Mouse (Mus musculus) kidney, embryonic 16.5 days (tissue): ENCODE measurements around the gene S100a10. TPM values are rescaled to one million over a fixed set of nuclear protein-coding genes. Genes with fewer than 3 reads are reported as not detected.

Source experiments
- ATAC-seq: fragments of 200-750 bp; cut with Nextera tagmentation; 2 replicates; pipeline ENCODE4 v1.8.0; 2017; ENCODE audit warnings: moderate TSS enrichment; ENCODE audit not compliant: low FRiP score, low TSS enrichment
- H3K27ac ChIP-seq: fragments of 300-500 bp; sonication (generic); 2 replicates; pipeline ENCODE4 v1.5.1; 2014; ENCODE audit warnings: low read length
- H3K27me3 ChIP-seq: fragments of 300-500 bp; sonication (generic); 2 replicates; pipeline ENCODE4 v1.6.1; 2014; ENCODE audit warnings: low read length, control low read depth, mixed read lengths; ENCODE audit not compliant: insufficient read depth
- H3K36me3 ChIP-seq: fragments of 300-500 bp; sonication (generic); 2 replicates; pipeline ENCODE4 v1.6.1; 2014; ENCODE audit warnings: low read length, control low read depth, mixed read lengths; ENCODE audit not compliant: insufficient read depth
- H3K4me1 ChIP-seq: fragments of 300-500 bp; sonication (generic); 2 replicates; pipeline ENCODE4 v1.6.1; 2014; ENCODE audit warnings: low read length, control low read depth, mixed read lengths; ENCODE audit not compliant: insufficient read depth
- H3K4me2 ChIP-seq: fragments of 300-500 bp; sonication (generic); replicated peaks from 2 replicates; pipeline ENCODE4 v1.6.1; 2014; ENCODE audit warnings: low read depth, low read length
- H3K4me3 ChIP-seq: fragments of 300-500 bp; sonication (generic); 2 replicates; pipeline ENCODE4 v1.5.1; 2014; ENCODE audit warnings: mild to moderate bottlenecking, low read length
- H3K9ac ChIP-seq: fragments of 300-500 bp; sonication (generic); replicated peaks from 2 replicates; pipeline ENCODE4 v1.6.1; 2014; ENCODE audit warnings: low read length
- H3K9me3 ChIP-seq: fragments of 300-500 bp; sonication (generic); 2 replicates; pipeline ENCODE4 v1.6.1; 2016; ENCODE audit warnings: low read length, control low read depth
- WGBS: fragments of 180-500 bp; shearing (Covaris S2); extraction: QIAGEN DNeasy Blood & Tissue Kit; methylation state at CpG from one replicate; pipeline ENCODE4 v1.1.7; 2014; 5-methylcytosine and 5-hydroxymethylcytosine counted together
- polyA plus RNA-seq: library from polyadenylated mRNA; unstranded; fragments of >200 nt; fragmentation: Nextera tagmentation; extraction: Ambion mirVana; gene quantifications from 2 replicates; pipeline ENCODE4 v1.2.1, GENCODE M21; 2015

S100a10 gene
- polyA plus RNA-seq, 1 experiment from 2014 or later = 487 TPM

GRCm38 (mm10) chr3:93555878-93556254 is 986 bp downstream of the S100a10 start:
- H3K9me3 ChIP-seq = no peaks in the 10 kb centered on the region
- H3K9ac ChIP-seq = peak overlapping the region; percentile 90
- ATAC-seq = peak; percentile 55; the same call in 1 of the 2 replicates
- H3K4me3 ChIP-seq = peak overlapping the region; percentile 67
- WGBS = 7% methylated on average over 2 of the region's 2 CpGs
- peak overlapping the region; percentile 95 for H3K27ac ChIP-seq
- no peaks in the 10 kb centered on the region for H3K27me3 ChIP-seq
- peaks cover 29% of the 10 kb centered on the region for H3K4me1 ChIP-seq
- H3K36me3 ChIP-seq = peaks cover 1% of the 10 kb centered on the region; the same call in 1 of the 2 replicates
- peak overlapping the region; percentile 82 for H3K4me2 ChIP-seq

GRCm38 (mm10) chr3:93556599-93556998 is 1.7 kb downstream of the S100a10 start:
- 48% methylated on average over 1 of the region's 1 CpGs for WGBS
- H3K9me3 ChIP-seq = no peaks in the 10 kb centered on the region
- H3K4me3 ChIP-seq = peak overlapping the region; percentile 67
- no peak for ATAC-seq
- H3K27me3 ChIP-seq = no peaks in the 10 kb centered on the region
- H3K4me2 ChIP-seq = peak overlapping the region; percentile 82
- H3K4me1 ChIP-seq = peaks cover 29% of the 10 kb centered on the region
- peak overlapping the region; percentile 95 for H3K27ac ChIP-seq
- peaks cover 6% of the 10 kb centered on the region; the same call in 1 of the 2 replicates for H3K36me3 ChIP-seq
- H3K9ac ChIP-seq = peak overlapping the region; percentile 90

GRCm38 (mm10) chr3:93557471-93557870 is 2.6 kb downstream of the S100a10 start:
- no peaks in the 10 kb centered on the region for H3K27me3 ChIP-seq
- no peak for ATAC-seq

DNA sequence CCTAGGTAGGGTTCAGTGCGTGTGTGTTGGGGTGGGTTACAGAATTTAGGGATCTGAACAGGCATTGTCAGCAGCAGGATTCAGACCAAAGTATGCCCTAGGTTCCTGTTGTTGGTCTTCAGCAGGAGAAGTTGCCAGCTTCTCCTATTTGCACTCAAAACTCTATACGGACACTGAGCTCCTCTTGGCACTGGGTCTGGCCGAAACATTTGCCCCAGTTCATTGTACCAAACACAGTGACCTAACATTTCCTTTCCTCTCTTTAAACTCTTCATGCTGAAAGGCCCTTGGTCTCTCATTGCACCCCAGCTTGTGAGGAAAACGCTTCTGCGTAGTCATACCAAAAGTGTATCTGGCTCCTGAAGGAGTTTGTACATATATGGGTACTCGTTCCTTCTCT is 5.1 kb downstream of the S100a10 start:
- ATAC-seq = no peak
- H3K9me3 ChIP-seq = no peaks in the 10 kb centered on the region
- WGBS = 94% methylated on average over 6 of the region's 6 CpGs
- H3K9ac ChIP-seq = no peak overlapping the region
- H3K4me3 ChIP-seq = no peak overlapping the region
- H3K4me1 ChIP-seq = peaks cover 26% of the 10 kb centered on the region
- H3K36me3 ChIP-seq = peaks cover 34% of the 10 kb centered on the region
- H3K4me2 ChIP-seq = no peak overlapping the region
- H3K27me3 ChIP-seq = no peaks in the 10 kb centered on the region
- no peak overlapping the region for H3K27ac ChIP-seq

More at GRCm38 (mm10) chr3:93557471-93557870, 2.6 kb downstream of the S100a10 start:
- Histone ChIP-seq H3K4me1 (peaks cover 29% of the 10 kb centered on the region), H3K4me3 (peak overlapping the region; percentile 1; the same call in 1 of the 2 replicates), H3K9me3 (no peaks in the 10 kb centered on the region), H3K4me2 (peak overlapping the region; percentile 17), H3K36me3 (peaks cover 14% of the 10 kb centered on the region; the same call in 1 of the 2 replicates), H3K9ac (no peak overlapping the region), H3K27ac (no peak overlapping the region)
- 54% methylated on average over 4 of the region's 4 CpGs for WGBS

GRCm38 (mm10) chr3:93562372-93562771 is 7.5 kb downstream of the S100a10 start:
- Histone ChIP-seq H3K27me3 (no peaks in the 10 kb centered on the region), H3K27ac (no peak overlapping the region), H3K9ac (no peak overlapping the region), H3K4me2 (no peak overlapping the region), H3K9me3 (no peaks in the 10 kb centered on the region), H3K4me3 (no peak overlapping the region), H3K4me1 (peaks cover 12% of the 10 kb centered on the region; the same call in 1 of the 2 replicates), H3K36me3 (peaks cover 34% of the 10 kb centered on the region)
- WGBS = 91% methylated on average over 2 of the region's 2 CpGs
- ATAC-seq = no peak

GRCm38 (mm10) chr3:93563216-93563615 is 8.3 kb downstream of the S100a10 start:
- no peak overlapping the region for H3K4me2 ChIP-seq
- H3K36me3 ChIP-seq = peaks cover 34% of the 10 kb centered on the region
- no peak overlapping the region for H3K9ac ChIP-seq
- no peak overlapping the region for H3K27ac ChIP-seq
- no peaks in the 10 kb centered on the region for H3K9me3 ChIP-seq
- H3K4me3 ChIP-seq = no peak overlapping the region
- H3K4me1 ChIP-seq = peaks cover 12% of the 10 kb centered on the region; the same call in 1 of the 2 replicates
- H3K27me3 ChIP-seq = no peaks in the 10 kb centered on the region
- WGBS = 94% methylated on average over 4 of the region's 4 CpGs
- ATAC-seq = no peak

GRCm38 (mm10) chr3:93566892-93567291 is 12.0 kb downstream of the S100a10 start:
- Histone ChIP-seq H3K4me2 (no peak overlapping the region), H3K27me3 (no peaks in the 10 kb centered on the region), H3K27ac (no peak overlapping the region), H3K9me3 (no peaks in the 10 kb centered on the region), H3K36me3 (peaks cover 26% of the 10 kb centered on the region), H3K4me3 (no peak overlapping the region), H3K9ac (no peak overlapping the region), H3K4me1 (peaks cover 11% of the 10 kb centered on the region; the same call in 1 of the 2 replicates)
- no peak for ATAC-seq
- 66% methylated on average over 3 of the region's 3 CpGs for WGBS

DNA sequence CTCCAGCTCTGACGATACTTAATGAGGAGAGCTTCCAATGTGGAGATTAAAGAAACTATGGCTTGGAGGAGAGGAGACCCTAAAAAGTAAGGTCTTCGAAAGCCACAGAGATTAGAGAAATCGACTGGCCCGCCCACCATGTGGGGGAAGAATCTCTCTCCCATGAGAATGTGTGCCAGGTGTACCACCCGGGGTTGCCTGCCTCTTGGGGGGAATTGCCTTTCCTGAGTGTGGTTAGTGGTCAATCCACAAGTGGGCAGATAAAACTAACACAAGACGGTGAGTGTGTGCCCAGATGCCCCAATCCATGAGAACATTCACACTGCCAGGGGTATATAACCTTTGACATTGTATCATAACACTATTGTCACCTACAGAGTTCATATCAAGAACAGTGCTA is 12.8 kb downstream of the S100a10 start:
- Histone ChIP-seq H3K27ac (peak overlapping the region; percentile 79), H3K27me3 (no peaks in the 10 kb centered on the region), H3K9me3 (no peaks in the 10 kb centered on the region), H3K4me3 (no peak overlapping the region), H3K4me1 (peaks cover 11% of the 10 kb centered on the region; the same call in 1 of the 2 replicates), H3K36me3 (peaks cover 18% of the 10 kb centered on the region), H3K4me2 (no peak overlapping the region), H3K9ac (no peak overlapping the region)
- WGBS = 91% methylated on average over 6 of the region's 6 CpGs
- no peak for ATAC-seq

DNA sequence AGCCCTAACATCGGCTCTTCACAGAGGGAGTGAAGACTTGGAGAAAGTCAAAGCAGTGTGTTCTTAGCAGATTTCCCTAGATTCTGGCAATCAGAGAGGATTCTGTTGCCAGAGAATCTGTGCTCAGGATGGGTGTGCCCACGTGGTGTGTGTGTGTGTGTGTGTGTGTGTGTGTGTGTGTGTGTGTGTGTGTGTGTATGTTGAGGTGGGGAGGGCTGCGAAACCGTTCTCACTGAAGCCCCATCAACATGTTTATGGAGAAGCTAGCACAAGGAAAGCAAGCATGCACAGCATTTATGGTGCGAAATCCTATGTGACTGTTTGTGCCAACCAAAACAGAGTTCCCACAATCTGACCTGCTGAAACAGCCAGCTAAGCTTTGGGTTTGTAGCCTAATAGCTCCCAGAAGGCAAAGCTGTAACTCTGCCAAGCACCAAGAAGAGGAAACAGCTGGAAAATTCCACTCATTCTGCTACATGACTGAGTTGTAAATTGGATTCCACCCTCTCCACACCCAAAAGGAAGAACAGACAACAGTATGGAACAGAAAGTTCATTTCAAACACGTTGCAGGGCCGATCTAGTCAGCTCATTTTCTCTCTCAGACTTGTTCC is 13.7 kb downstream of the S100a10 start:
- H3K27ac ChIP-seq = peak overlapping the region; percentile 84
- peak; percentile 87 for ATAC-seq
- no peaks in the 10 kb centered on the region for H3K9me3 ChIP-seq
- H3K4me3 ChIP-seq = no peak overlapping the region
- H3K9ac ChIP-seq = no peak overlapping the region
- H3K27me3 ChIP-seq = no peaks in the 10 kb centered on the region
- peaks cover 10% of the 10 kb centered on the region; the same call in 1 of the 2 replicates for H3K36me3 ChIP-seq
- H3K4me1 ChIP-seq = peaks cover 11% of the 10 kb centered on the region; the same call in 1 of the 2 replicates
- 54% methylated on average over 7 of the region's 7 CpGs for WGBS
- no peak overlapping the region for H3K4me2 ChIP-seq

GRCm38 (mm10) chr3:93569046-93569445 is 14.2 kb downstream of the S100a10 start:
- Histone ChIP-seq H3K4me2 (no peak overlapping the region), H3K27me3 (no peaks in the 10 kb centered on the region), H3K36me3 (peaks cover 9% of the 10 kb centered on the region; the same call in 1 of the 2 replicates), H3K4me1 (peaks cover 11% of the 10 kb centered on the region; the same call in 1 of the 2 replicates), H3K4me3 (no peak overlapping the region), H3K9me3 (no peaks in the 10 kb centered on the region), H3K27ac (peak overlapping the region; percentile 84), H3K9ac (no peak overlapping the region)
- ATAC-seq = no peak
- WGBS = 29% methylated on average over 2 of the region's 2 CpGs
